Mouse (Mus musculus) lung, postnatal 0 days (tissue): ENCODE measurements around the gene Tcp10a. TPM values are rescaled to one million over a fixed set of nuclear protein-coding genes. Genes with fewer than 3 reads are reported as not detected.
"Not testable (repeated sequence)": the region's sequence is repeated elsewhere in the genome, so short reads cannot be mapped to it uniquely, and the experiment has no call there.

Experiments
- ATAC-seq: fragments of 200-750 bp; cut with Nextera tagmentation; 2 replicates; pipeline ENCODE4 v1.8.0; 2017; ENCODE audit warnings: moderate library complexity
- DNase-seq: peaks from one replicate; pipeline ENCODE4 v3.0.0-alpha.2; 2016; ENCODE audit warnings: low spot score
- H3K27ac ChIP-seq: fragments of 300-500 bp; sonication (generic); 2 replicates; pipeline ENCODE4 v1.5.1; 2014; ENCODE audit warnings: antibody characterized with exemption, mild to moderate bottlenecking, low read length, mixed read lengths
- H3K27me3 ChIP-seq: fragments of 300-500 bp; sonication (generic); replicated peaks from 2 replicates; pipeline ENCODE4 v1.6.1; 2014; ENCODE audit warnings: low read length, mixed read lengths; ENCODE audit not compliant: insufficient read depth
- H3K36me3 ChIP-seq: fragments of 300-500 bp; sonication (generic); 2 replicates; pipeline ENCODE4 v1.6.1; 2014; ENCODE audit warnings: low read length, mixed read lengths; ENCODE audit not compliant: insufficient read depth
- H3K4me1 ChIP-seq: fragments of 300-500 bp; sonication (generic); 2 replicates; pipeline ENCODE4 v1.6.1; 2014; ENCODE audit warnings: antibody characterized with exemption, low read depth, low read length, mixed read lengths; ENCODE audit not compliant: insufficient read depth
- H3K4me2 ChIP-seq: fragments of 300-500 bp; sonication (generic); replicated peaks from 2 replicates; pipeline ENCODE4 v1.6.1; 2014; ENCODE audit warnings: low read depth, mild to moderate bottlenecking, low read length, moderate library complexity, mixed read lengths
- H3K4me3 ChIP-seq: fragments of 300-500 bp; sonication (generic); 2 replicates; pipeline ENCODE4 v1.5.1; 2014; ENCODE audit warnings: low read depth, low read length
- H3K9ac ChIP-seq: fragments of 300-500 bp; sonication (generic); replicated peaks from 2 replicates; pipeline ENCODE4 v1.6.1; 2014; ENCODE audit warnings: low read depth, mild to moderate bottlenecking
- H3K9me3 ChIP-seq: fragments of 300-500 bp; sonication (generic); 2 replicates; pipeline ENCODE4 v1.6.1; 2016; ENCODE audit warnings: low read length, mixed read lengths
- WGBS: fragments of 180-500 bp; shearing (Covaris S2); extraction: QIAGEN DNeasy Blood & Tissue Kit; methylation state at CpG from one replicate; pipeline ENCODE4 v1.1.7; 2014; 5-methylcytosine and 5-hydroxymethylcytosine counted together
- polyA plus RNA-seq: library from polyadenylated mRNA; unstranded; fragments of >200 nt; fragmentation: Nextera tagmentation; extraction: Ambion mirVana; gene quantifications from 2 replicates; pipeline ENCODE4 v1.2.1, GENCODE M21; 2015

Tcp10a gene
- polyA plus RNA-seq, 1 experiment from 2014 or later, result not detected

DNA sequence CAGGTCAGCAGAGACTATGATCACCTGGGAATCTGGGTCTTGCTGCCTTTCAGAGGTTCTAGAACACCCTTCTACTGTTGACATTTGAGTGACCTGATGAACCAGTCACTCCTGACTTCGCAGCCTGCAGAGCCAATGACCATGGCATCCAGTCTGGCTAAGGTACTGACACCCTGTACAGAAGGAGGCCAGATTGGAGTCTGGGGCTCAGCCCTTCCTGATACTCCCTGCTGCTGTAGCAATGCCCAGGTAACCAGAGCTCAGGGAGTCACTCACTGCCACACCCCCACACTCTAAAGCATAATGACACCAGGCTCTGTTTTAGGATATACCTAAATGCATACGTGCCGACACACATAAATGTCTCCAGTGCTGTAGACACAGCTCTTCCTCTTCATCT is 58.3 kb downstream of the Tcp10a start:
- not testable (repeated sequence) for H3K36me3 ChIP-seq, H3K9me3 ChIP-seq, H3K27me3 ChIP-seq, DNase-seq, H3K27ac ChIP-seq, H3K4me3 ChIP-seq, H3K9ac ChIP-seq, H3K4me2 ChIP-seq, ATAC-seq, H3K4me1 ChIP-seq
- WGBS, result 80% methylated on average over 1 of the region's 3 CpGs

DNA sequence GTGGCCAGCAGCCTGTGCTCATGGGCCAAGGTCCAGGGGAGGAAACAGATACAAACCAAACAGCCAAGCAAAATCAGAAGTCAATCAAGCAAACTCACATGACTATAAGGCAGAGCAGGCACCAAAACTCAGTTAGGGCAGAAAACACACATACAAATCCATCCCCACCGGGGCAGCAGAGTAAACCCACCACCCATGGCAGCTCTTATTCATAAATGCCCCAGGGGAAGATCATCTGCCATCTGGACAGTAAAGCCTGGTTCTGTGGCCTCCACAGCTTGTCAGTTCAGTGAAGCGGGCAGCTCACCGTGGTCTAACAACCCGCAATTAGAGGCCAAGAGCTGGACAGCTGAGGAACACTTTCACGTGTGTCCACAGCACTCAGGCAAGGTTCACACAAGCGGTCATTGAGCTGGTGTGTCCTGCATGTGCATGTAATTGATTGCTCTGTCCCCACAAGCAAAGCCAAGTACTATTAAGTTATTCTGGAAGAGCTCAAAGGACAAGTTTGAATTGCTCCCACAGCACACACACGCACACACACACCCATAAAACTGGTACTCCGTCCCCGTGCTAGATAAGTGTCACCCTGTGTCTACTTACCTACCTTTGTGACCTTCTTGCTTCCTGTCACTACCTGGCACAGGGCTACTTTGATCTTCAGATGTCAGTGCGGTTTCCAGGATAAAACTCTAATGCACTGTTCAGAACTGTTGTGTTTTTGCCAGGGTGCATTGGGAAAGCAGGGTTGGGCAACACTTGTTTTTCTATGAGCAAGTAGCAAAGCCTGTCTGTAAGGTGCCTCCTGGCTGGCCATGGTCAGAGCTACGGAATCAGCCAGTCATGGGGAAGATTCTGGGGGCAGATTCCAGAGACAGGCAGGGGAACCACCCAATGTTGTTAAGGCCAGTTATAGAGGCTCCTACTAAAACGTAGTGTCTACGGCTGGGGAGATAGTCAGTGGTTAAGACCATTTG is 59.0 kb downstream of the Tcp10a start:
- H3K4me1 ChIP-seq, H3K4me2 ChIP-seq, H3K4me3 ChIP-seq, H3K9ac ChIP-seq, ATAC-seq, H3K9me3 ChIP-seq, H3K27me3 ChIP-seq, H3K36me3 ChIP-seq, H3K27ac ChIP-seq, DNase-seq: not testable (repeated sequence)
- WGBS, result 77% methylated on average over 7 of the region's 13 CpGs

DNA sequence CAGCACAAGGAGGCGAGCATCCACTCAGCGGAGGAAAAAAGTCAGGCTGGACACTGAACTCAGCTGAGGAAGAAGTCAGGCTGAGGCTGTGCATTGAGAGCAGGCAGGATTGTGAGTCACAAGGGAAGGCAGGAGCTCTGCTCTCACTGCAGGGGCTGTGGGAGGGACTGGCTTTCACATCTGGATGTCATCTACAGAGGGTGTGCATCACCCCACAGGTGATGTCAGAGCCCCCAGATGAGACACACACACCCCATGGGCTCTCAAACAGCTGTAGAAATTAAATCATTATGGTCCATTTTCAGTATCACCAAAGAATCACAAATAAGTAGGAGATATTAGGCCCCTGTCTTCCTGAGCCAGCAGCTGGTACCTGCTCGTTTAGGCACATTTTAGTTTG is 60.9 kb downstream of the Tcp10a start, which contains the start of gene Unc93a2:
Unc93a2 (minus strand) TSS at position 101 of the 400 bp plus-strand sequence.
- H3K4me1 ChIP-seq, DNase-seq, H3K36me3 ChIP-seq, H3K27ac ChIP-seq, H3K27me3 ChIP-seq, H3K4me3 ChIP-seq, H3K4me2 ChIP-seq, H3K9ac ChIP-seq, H3K9me3 ChIP-seq, ATAC-seq: not testable (repeated sequence)
- WGBS, result 72% methylated on average over 3 of the region's 3 CpGs

DNA sequence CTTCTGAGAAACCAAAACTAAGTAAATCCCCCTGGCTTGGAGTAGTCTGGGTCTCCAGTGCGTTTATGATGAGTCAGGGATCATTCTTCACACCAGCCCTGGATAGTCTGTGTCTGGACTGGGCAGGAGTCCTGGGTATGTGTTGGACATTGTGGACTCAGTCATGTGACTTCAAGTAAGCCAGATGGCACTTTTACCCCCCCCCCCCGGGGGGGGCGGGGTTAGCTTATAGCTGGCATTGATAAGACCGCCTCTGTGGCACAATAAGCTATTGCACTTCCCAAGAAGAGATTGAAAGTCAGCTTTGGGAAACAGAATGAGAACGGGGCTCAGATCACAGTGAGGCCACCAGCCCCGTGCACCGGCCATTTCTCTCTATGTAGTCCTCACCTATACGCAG is 61.6 kb downstream of the Tcp10a start:
- not testable (repeated sequence) for H3K9ac ChIP-seq, H3K27ac ChIP-seq, H3K4me2 ChIP-seq, H3K27me3 ChIP-seq, H3K9me3 ChIP-seq, DNase-seq, H3K4me3 ChIP-seq, H3K4me1 ChIP-seq, ATAC-seq, H3K36me3 ChIP-seq
- 74% methylated on average over 8 of the region's 8 CpGs for WGBS

DNA sequence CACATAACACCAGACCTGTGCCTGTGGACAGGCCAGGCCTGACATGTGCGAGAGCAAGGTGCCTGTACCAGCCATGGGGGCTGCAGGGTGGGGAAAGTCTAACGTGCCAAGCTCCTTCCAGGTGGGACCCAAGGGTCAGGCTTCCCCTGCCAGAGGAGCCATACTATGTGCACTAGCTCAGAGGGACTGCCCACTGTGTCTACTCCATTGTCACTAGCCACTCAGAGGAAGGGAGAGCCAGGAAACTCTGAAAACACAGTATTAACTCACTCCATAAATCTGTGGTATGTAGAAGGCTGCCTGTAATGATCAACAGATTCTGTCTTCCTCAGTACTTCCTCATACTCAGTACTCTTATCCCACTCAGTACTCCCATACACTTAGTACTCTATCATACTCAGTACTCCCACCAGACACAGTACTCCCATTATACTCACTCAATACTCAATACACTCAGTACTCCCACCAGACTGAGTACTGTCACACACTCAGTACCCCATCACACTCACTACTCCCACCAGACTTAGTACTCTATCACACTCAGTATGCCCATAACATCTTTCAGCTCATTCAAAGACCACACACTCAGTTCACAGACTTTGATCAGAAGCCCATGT is 64.0 kb downstream of the Tcp10a start:
- H3K27me3 ChIP-seq, H3K4me1 ChIP-seq, ATAC-seq, H3K27ac ChIP-seq, DNase-seq, H3K4me2 ChIP-seq, H3K4me3 ChIP-seq, H3K9me3 ChIP-seq, H3K36me3 ChIP-seq, H3K9ac ChIP-seq: not testable (repeated sequence)
- no CpG with 5 or more reads among the region's 2 CpGs for WGBS

DNA sequence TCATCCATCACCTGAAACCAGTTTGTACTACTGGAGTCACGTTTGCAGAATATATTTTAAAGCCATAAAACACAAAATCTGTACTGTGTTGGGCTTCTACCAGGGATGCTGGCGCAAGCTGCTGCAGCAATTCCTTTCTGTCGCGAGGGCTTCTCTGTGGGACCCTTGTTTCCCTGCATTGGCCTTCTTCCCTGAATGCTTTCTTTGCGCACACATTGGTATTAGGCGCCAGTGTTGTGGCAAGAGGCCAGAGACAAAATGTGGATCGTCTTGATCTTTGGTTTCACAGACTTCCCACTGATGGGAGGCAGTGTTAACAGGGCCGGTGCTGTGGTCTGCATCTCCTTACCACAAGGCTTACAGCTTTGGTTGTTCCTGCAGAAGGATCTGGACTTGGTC is 64.5 kb downstream of the Tcp10a start:
- 64% methylated on average over 6 of the region's 8 CpGs for WGBS

DNA sequence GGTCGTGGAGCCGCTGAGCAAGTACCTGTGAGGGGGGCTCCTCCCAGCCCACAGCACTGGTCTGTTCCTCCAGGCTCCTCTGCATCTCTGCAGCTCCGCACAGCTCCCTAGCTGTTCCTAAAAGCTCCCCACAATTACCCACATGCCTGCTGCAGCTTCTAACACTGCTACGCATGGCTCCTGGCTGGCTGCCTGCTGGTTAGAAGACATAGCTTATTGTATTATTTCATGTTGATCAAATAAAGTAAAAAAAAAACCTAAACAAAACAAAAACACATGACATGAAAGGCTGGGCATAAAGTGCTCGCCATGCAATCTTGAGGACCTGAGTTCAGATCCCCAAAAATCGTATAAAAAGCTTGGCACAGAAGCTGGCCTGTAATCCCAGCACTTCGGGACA is 65.5 kb downstream of the Tcp10a start:
- WGBS, result 62% methylated on average over 7 of the region's 7 CpGs
- not testable (repeated sequence) for H3K4me1 ChIP-seq, H3K4me2 ChIP-seq, H3K4me3 ChIP-seq, H3K27me3 ChIP-seq, H3K27ac ChIP-seq, DNase-seq, ATAC-seq, H3K36me3 ChIP-seq, H3K9me3 ChIP-seq, H3K9ac ChIP-seq

More for the DNA sequence above, 64.5 kb downstream of the Tcp10a start:
- not testable (repeated sequence) for H3K4me1 ChIP-seq, DNase-seq, H3K27me3 ChIP-seq, H3K9ac ChIP-seq, H3K36me3 ChIP-seq, H3K9me3 ChIP-seq, ATAC-seq, H3K4me3 ChIP-seq, H3K4me2 ChIP-seq, H3K27ac ChIP-seq

DNA sequence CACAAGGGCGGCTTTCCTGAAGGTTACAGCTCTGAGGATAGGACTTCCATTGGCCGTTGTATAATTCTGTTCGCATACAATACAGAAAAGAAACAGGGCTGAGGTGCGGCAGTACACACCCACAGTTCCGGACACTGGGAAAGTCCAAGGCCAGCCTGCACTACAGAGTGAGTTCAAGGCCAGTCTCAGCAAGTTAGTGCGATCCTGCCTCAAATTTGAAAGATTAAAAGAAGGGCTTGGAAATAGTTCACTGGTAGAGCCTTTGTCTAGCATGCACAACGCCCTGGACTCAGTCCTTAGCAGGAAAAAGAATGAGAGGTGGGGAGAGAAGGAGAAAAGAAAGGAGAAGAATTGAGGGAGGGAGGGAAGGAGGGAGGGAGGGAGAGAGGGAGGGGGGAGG is 70.7 kb downstream of the Tcp10a start:
- not testable (repeated sequence) for ATAC-seq
- WGBS, result 84% methylated on average over 7 of the region's 7 CpGs

More for the DNA sequence above, 70.7 kb downstream of the Tcp10a start:
- H3K27me3 ChIP-seq, H3K4me3 ChIP-seq, H3K9ac ChIP-seq, H3K4me1 ChIP-seq, H3K27ac ChIP-seq, DNase-seq, H3K36me3 ChIP-seq, H3K9me3 ChIP-seq, H3K4me2 ChIP-seq: not testable (repeated sequence)
